Mouse (Mus musculus) small intestine, adult 2 months (tissue): ENCODE results near the gene Olfr666.

ENCODE experiments used
- CTCF ChIP-seq: fragments of 200-500 bp; IDR thresholded peaks from 2 replicates; pipeline ENCODE4 v1.5.1; 2012; ENCODE audit warnings: low read depth, mild to moderate bottlenecking, control low read depth, inconsistent platforms, low read length, moderate library complexity, mixed read lengths; ENCODE audit not compliant: insufficient replicate concordance, insufficient read length; ENCODE audit errors: extremely low read depth
- POLR2A ChIP-seq: fragments of 200-500 bp; IDR thresholded peaks from 2 replicates; pipeline ENCODE4 v1.6.1; 2012; ENCODE audit warnings: low read depth, mild to moderate bottlenecking, control low read depth, inconsistent platforms, low read length, moderate library complexity

GRCm38 (mm10) chr7:104855248-104855750, 40.5 kb downstream of the Olfr666 start:
- no peak for TF ChIP-seq CTCF
- no peak for TF ChIP-seq POLR2A
